Mouse (Mus musculus) layer of hippocampus, postnatal 36 days (tissue): ENCODE measurements around the gene 4931414P19Rik. TPM values are rescaled to one million over a fixed set of nuclear protein-coding genes. Genes with fewer than 3 reads are reported as not detected.

ENCODE experiments used
- DNase-seq, 2 experiments: peaks; one replicate each; pipeline ENCODE4 v3.0.0; 2022
- total RNA-seq, 2 experiments: library from RNA; stranded (reverse); gene quantifications; 2 replicates each; pipeline ENCODE4 v1.2.3; 2021

Gene 4931414P19Rik
- total RNA-seq, 2 experiments from 2014 or later, result 4.7 to 5.5 TPM

- DNase-seq, result no peak
Measured at GRCm38 (mm10) chr14:54583681-54584338, 22.0 kb downstream of the 4931414P19Rik start.

GRCm38 (mm10) chr14:54582536-54582935 lies 23.3 kb downstream of the 4931414P19Rik start:
- DNase-seq, result no peak

DNA sequence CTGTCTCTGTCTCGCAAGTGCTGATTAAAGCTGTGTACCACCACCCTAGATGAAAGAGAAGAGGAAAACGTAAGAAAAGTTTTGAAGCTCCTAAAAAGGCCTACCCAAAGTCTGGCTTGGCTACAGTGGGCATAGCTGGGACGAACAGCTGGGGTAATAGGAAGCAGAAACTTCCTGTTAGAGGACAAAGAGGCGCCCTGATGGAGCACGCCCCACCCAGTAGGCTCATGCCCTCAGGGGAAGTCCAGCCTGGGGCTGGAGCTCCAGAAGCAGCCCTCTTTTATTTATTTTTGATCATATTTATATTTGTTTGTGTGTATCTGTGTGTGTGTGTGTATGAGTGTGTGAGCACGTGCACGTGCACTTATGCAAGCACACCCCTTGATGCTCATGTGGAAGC lies 26.2 kb downstream of the 4931414P19Rik start:
- DNase-seq, result no peak

DNA sequence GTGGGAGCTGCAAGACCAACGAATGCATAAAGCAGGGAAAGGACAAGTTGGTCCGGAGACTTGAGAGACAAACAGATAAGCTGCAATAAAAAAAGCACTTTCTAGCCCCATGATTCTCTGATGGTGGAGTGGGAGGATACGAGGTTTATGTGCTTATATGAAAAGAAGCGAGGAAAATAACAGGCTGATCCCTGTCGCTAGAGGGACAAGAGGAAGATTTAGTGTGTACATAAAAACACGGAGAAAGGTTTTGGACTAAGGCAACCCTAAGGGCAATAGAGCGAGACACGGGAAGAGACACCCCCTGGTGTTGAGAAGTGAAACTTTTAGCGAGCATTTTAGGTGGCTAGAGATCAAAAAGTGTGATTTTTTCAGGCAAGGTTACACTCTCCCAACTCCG lies 27.7 kb downstream of the 4931414P19Rik start:
- no peak for DNase-seq

- DNase-seq, result peak; percentile 67 to 71
Measured at GRCm38 (mm10) chr14:54577089-54577982, 28.5 kb downstream of the 4931414P19Rik start, which contains the start of gene Ajuba. Ajuba (minus strand) TSS chr14:54577558.

DNA sequence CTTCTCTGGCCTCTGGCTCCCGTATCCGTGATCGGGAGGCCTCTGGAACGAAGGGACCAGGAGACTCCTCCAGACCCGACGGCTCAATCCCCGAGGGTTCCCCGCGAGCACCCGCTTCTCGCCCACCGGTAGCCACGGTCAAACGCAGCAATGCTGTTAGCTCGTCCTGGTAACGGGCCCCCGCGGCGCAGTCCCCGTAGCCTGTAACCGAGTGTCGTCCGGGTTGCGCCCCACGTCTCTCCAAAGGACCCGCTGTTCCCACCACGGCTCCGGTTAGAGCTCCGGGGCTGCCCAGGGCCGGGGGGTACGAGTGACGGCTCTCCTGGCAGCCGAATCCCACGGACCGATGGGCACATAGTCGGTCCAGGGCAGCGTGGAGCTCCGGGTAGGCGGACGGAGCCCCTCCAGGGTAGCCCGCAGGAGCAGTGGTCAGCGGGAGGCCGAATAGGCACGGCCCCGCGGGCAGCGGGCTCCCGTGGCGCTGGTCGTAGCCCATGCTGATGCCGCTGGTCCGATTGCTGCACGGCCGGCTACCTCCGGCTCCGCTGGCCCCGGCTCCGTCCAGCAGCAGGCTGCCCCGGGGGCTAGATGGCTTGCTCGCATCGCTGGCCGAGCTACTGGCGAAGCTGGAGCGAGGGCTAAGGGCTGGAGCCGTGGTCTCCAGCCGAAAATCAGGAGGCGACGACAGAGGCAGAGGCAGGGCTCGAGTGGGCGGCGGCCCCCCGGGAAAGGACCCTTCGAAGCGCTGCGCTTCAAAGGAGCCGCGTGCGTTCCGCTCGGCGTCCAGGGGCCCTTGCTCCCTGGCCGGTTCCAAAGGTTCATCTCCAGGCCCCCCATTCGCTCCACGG lies 29.3 kb downstream of the 4931414P19Rik start:
- DNase-seq, result no peak

DNA sequence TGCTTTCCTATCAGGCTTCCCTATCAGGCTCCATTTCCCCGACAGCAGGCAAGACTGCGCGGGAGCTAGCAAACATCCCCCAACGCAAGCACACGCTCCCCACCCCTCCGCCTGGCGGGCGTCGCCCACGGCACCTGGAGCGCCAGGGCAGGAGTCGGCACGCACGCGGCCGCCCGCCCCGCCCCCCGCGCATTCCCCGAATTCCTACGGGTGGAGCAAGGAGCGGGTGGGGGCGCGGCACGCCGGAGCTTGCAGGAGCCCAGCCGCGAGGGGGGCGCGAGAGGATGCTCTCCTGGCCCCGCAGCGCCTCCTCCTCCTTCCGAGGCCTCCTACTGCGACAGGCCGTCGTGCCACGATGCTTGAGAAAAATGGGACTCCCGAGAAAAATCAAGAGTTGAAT lies 30.2 kb downstream of the 4931414P19Rik start:
- no peak for DNase-seq

DNA sequence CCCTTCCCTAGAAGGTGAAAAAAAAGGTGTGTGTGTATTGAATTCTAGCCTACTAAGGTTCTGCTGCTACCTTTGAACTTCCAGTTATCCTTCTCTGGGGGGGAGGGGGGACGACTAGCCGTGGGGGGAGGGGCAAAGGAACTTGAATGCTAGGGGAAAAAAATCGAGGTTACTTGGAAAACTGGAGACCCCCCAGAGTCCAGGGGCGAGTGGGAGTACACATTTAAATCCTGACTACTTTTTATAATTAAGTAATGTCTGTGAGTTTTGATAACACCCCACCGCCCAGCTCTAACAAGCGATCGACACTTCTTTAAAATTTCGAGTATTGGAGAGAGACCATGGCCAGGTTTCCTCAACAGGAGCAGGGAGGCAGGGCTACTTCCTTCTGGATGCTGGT lies 30.8 kb downstream of the 4931414P19Rik start:
- no peak for DNase-seq

- no peak for DNase-seq
Measured at GRCm38 (mm10) chr14:54574253-54574652, 31.5 kb downstream of the 4931414P19Rik start.

DNA sequence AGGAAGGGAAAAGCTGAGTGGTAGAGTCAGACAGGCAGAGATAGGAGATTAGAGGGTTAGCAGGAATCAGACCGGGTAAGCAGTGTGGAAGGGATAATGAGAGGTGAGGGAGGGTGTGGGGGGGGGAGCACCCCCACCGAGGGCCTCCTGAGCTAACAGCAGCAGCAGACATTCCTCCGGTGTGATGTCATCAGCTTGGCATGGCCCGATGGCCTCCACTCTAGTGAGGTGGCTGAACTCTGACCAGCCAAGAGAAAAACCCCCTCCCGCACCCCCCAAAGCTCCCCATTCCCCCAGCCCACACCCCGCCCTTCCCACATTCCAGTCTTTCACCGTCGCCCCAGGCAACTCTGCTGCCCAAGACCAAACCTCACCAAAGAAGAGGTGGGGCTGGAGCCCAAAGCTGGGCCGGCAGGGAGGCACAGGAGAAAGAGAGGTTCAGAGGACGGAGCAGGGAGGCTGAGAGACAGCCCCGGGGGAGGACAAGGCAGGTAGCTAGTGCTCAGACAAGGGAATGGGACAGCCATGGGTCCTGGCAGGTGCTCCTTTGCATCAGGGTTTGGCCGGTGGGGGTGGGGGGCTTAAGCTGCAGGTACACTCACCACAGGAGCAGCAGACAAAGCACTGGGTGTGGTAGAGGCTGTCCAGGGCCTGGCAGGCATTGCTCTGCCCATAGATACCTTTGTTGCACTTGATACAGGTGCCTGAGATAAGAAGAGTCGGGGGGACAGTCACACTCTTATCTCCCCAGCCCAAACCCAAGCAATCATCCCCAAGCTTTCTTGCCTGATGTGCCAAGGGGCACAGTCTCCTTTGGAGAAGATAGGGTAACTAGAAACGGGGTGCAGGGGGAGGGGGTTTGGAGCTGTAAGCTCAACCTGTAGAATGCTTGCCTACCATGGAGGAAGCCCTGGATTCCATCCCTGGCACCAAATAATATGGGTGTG lies 32.7 kb downstream of the 4931414P19Rik start:
- DNase-seq, result no peak

DNA sequence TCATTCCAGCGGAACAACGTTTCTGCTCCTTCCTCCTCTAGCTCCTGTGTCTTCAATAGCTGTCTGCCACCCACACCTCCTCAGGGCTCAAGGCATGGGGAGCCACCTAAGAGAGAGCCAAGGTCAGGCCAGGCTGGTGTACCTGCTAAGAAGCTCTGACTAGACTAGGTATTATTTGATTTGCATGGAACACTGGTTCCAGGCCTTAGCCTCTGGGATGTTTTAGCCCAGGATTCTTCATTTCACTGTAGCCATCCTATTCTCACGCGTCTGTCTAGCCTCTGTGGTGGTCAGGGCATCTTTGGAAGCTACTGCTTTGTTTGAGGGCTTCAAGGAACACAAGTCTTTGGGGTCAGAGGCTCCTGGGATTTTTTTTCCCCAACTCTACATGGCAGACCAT lies 33.7 kb downstream of the 4931414P19Rik start:
- DNase-seq, result no peak

DNA sequence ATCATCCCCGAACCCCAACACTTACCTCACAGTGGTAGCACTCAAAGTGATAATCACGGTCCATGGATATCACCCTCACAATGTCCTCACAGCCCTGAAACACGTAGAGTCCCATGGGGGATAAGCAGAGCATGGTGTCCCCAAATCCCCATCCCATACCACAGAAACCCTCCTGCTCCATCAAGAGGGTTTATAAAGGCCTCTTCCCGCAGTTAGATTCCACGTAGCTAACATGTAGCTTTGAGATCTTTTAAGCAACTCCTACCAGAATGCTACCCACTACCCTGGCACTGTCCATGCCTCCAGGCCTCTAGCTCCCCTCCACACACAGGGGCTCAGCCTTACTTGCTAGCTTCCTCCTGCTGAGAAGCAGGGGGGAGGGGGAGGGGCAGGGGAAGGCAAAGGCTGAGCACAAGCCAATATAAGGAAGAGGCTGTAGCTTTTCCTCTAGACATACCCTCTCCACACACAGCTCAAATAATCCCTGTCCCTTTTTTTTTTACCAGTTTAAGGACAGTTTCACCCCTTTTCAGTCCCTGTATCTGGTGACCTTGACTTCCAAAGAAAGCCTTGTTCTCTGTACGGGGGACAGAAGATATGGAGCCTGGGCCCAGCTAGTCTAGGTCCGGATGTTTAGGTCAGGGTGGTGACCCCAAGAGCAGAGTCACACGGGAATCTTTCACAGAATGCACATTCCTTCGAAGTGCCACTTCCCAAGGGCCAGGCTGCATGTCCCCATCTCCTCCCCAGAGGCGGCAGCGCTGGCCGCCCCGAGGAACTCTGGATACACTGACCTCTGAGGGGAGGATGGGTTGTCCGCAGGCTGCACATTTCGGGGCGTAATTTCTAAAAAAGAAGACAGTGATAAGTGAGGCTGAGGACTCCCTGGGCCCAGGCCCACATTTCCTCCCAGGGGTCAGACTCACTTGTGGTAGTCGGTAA lies 36.1 kb downstream of the 4931414P19Rik start:
- no peak for DNase-seq

GRCm38 (mm10) chr14:54568694-54569414 lies 36.9 kb downstream of the 4931414P19Rik start:
- peak; percentile 41 to 70 for DNase-seq

GRCm38 (mm10) chr14:54560527-54561242 lies 45.1 kb downstream of the 4931414P19Rik start:
- DNase-seq, result no peak

DNA sequence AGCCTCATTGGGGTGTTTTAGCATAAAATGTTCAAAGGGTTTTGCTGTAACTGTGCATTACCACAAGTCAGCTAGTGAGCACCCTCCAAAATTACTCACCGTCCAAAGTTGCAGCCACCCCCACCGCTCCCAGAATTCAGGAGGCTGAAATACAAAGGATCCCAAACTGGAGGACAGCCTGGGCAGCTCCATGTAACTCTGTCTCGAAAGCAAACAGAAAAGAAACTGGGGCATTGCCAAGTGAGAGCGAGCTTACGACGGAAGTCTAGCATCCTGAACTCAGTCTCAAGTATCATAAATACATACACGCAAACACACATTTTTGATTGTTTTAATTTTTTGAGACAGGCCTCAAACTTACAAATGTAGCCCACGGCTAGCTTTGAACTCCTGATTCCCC lies 48.5 kb downstream of the 4931414P19Rik start:
- DNase-seq, result no peak

DNA sequence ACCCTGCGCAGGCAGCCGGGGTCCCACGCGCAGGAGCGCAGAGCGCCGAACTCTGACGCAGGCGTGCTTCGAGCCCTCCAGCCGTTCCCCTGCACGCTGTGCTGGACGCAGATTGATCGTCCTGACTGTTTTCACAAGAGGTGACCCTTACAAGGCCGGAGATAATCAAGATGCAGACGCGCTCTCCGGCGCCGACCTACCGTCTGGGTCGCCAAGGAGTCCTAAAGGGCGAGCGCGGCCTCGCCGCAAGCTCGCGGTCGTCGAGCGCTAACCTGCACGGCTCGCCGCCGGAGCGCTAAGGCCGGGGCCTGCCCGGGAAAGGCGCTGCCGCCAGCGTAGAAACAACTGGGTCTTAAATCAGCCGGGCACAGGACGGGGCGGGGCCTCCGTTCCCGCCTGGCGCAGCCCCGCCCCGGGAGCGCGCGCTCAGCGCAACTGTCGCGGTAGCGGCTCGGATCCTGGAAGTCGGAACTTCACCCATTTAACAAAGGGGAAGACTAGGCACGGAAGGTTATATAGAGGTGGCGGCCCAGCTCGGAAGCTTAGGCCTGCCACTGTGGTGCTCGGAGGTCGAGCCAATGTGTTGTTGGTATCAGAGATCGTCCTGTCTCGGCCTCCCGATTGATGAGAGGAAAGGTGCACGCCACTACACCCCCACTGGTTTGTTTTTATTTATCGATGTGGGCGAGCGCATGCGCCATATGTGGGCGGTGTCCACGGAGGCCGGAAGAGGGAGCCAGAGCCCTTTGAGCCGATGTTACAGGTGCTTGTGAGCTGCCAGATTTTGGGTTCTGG lies 51.6 kb downstream of the 4931414P19Rik start, which contains the start of gene Haus4:
Haus4 (minus strand) TSS at position 642 of the 795 bp plus-strand sequence.
- peak; percentile 60 to 67 for DNase-seq

- no peak for DNase-seq
Measured at GRCm38 (mm10) chr14:54553454-54553974, 52.3 kb downstream of the 4931414P19Rik start.

DNA sequence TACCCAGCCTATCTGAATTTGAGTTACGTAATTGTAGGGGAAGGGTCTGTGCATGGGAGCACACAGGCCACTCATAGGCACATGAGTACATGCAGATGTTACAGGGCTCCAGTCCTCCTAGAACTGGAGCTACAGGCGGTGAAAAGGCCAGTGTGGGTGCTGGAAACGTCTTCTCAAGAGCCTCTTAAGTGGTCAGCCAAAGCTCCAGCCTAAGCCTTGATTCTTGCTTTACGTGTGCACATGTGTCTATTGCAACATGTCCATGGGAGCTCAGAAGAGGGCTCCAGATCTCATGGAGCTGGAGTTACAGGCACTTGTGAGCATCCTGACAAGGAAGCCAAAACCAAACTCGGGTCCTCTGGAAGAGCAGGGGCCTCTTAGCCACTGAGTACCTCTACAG lies 61.1 kb downstream of the 4931414P19Rik start:
- no peak for DNase-seq
